18 mouse cellular contexts compared by ENCODE assay signal in genomic region chr15:94793455-94793854, GRCm38 (mm10).
"Had no signal": no experiment of that assay in that cellular context is flagged by ENCODE, and none has a peak within 500 bp of the region (broad histone marks: within the 10 kb centered on the region; RNA-seq: fewer than 3 reads in every experiment).

No protein-coding gene starts in this region.

- H3K4me2 ChIP-seq: lung, embryonic 14.5 days; midbrain, embryonic 12.5 days; neural tube, embryonic 13.5 days; neural tube, embryonic 15.5 days had no signal

- H3K9ac ChIP-seq: lung, embryonic 14.5 days; midbrain, embryonic 12.5 days; neural tube, embryonic 13.5 days; neural tube, embryonic 15.5 days had no signal

- H3K36me3 ChIP-seq: midbrain, embryonic 12.5 days; neural tube, embryonic 13.5 days; neural tube, embryonic 15.5 days had no signal

- H3K4me3 ChIP-seq: midbrain, embryonic 12.5 days; myocyte; neural tube, embryonic 13.5 days; neural tube, embryonic 15.5 days had no signal

- DNase-seq: lung, adult 18-20 months; lung, embryonic 14.5 days; lung, postnatal 10 days; lung, postnatal 4 days; midbrain, embryonic 14.5 days; retina, postnatal 1 day; right cerebral cortex, adult 18-20 months; right cerebral cortex, postnatal 25 days; right cerebral cortex, postnatal 4 days; spleen, adult 18-20 months; thymus, adult 18-20 months; thymus, postnatal 14 days; thymus, postnatal 36 days had no signal

- H3K9me3 ChIP-seq: midbrain, embryonic 12.5 days; neural tube, embryonic 13.5 days; neural tube, embryonic 15.5 days had no signal

- H3K27ac ChIP-seq: midbrain, embryonic 12.5 days; neural tube, embryonic 13.5 days; neural tube, embryonic 15.5 days had no signal

- ATAC-seq: midbrain, embryonic 16.5 days had no signal

- H3K27me3 ChIP-seq: midbrain, embryonic 12.5 days; neural tube, embryonic 13.5 days; neural tube, embryonic 15.5 days had no signal
